Mouse (Mus musculus) lung, embryonic 15.5 days (tissue): ENCODE measurements around the gene Cacna2d3. TPM values are rescaled to one million over a fixed set of nuclear protein-coding genes. Genes with fewer than 3 reads are reported as not detected.

Source experiments
- ATAC-seq: fragments of 200-750 bp; cut with Nextera tagmentation; 2 replicates; pipeline ENCODE4 v1.8.0; 2017; ENCODE audit warnings: moderate number of reproducible peaks, borderline replicate concordance; ENCODE audit not compliant: low FRiP score, low TSS enrichment; ENCODE audit errors: extremely low read depth
- H3K27ac ChIP-seq: fragments of 300-500 bp; sonication (generic); 2 replicates; pipeline ENCODE4 v1.5.1; 2015; ENCODE audit warnings: moderate library complexity, mild to moderate bottlenecking, inconsistent platforms
- H3K27me3 ChIP-seq: fragments of 300-500 bp; sonication (generic); 2 replicates; pipeline ENCODE4 v1.6.1; 2015; ENCODE audit warnings: inconsistent platforms
- H3K36me3 ChIP-seq: fragments of 300-500 bp; sonication (generic); 2 replicates; pipeline ENCODE4 v1.6.1; 2015; ENCODE audit warnings: inconsistent platforms
- H3K4me1 ChIP-seq: fragments of 300-500 bp; sonication (generic); 2 replicates; pipeline ENCODE4 v1.6.1; 2015; ENCODE audit warnings: inconsistent platforms
- H3K4me2 ChIP-seq: fragments of 300-500 bp; sonication (generic); 2 replicates; pipeline ENCODE4 v1.6.1; 2015; ENCODE audit warnings: inconsistent platforms, mild to moderate bottlenecking, moderate library complexity
- H3K4me3 ChIP-seq: fragments of 300-500 bp; sonication (generic); 2 replicates; pipeline ENCODE4 v1.5.1; 2015; ENCODE audit warnings: mild to moderate bottlenecking, inconsistent platforms
- H3K9ac ChIP-seq: fragments of 300-500 bp; sonication (generic); 2 replicates; pipeline ENCODE4 v1.6.1; 2015; ENCODE audit warnings: inconsistent platforms
- H3K9me3 ChIP-seq: fragments of 300-500 bp; sonication (generic); 2 replicates; pipeline ENCODE4 v1.6.1; 2016; ENCODE audit warnings: inconsistent platforms
- WGBS: fragments of 180-500 bp; shearing (Covaris S2); methylation state at CpG from one replicate; pipeline ENCODE4 v1.1.7; 2015; 5-methylcytosine and 5-hydroxymethylcytosine counted together
- polyA plus RNA-seq: library from polyadenylated mRNA; unstranded; fragments of >200 nt; fragmentation: Nextera tagmentation; extraction: Ambion mirVana; gene quantifications from 2 replicates; pipeline ENCODE4 v1.2.1, GENCODE M21; 2015

The Cacna2d3 gene
- polyA plus RNA-seq, 1 experiment from 2014 or later: 0.57 TPM

GRCm38 (mm10) chr14:29478403-29478983 is 243.2 kb downstream of the Cacna2d3 start:
- no peak overlapping the region for H3K4me3 ChIP-seq
- no peaks in the 10 kb centered on the region for H3K27me3 ChIP-seq
- no peak overlapping the region for H3K27ac ChIP-seq
- no peaks in the 10 kb centered on the region for H3K36me3 ChIP-seq
- no peaks in the 10 kb centered on the region for H3K9me3 ChIP-seq
- no peaks in the 10 kb centered on the region for H3K4me1 ChIP-seq
- ATAC-seq: no peak
- 58% methylated on average over 6 of the region's 6 CpGs for WGBS
- H3K4me2 ChIP-seq: no peak overlapping the region
- H3K9ac ChIP-seq: no peak overlapping the region

- Histone ChIP-seq H3K9me3 (no peaks in the 10 kb centered on the region), H3K4me2 (no peak overlapping the region), H3K9ac (no peak overlapping the region), H3K27ac (no peak overlapping the region), H3K36me3 (no peaks in the 10 kb centered on the region), H3K27me3 (no peaks in the 10 kb centered on the region), H3K4me1 (no peaks in the 10 kb centered on the region), H3K4me3 (no peak overlapping the region)
- ATAC-seq: no peak
- WGBS: 77% methylated on average over 2 of the region's 2 CpGs
Observed at GRCm38 (mm10) chr14:29464277-29464676, 257.4 kb downstream of the Cacna2d3 start.

GRCm38 (mm10) chr14:29449203-29449602 is 272.5 kb downstream of the Cacna2d3 start:
- no peak for ATAC-seq
- Histone ChIP-seq H3K4me1 (no peaks in the 10 kb centered on the region), H3K9me3 (no peaks in the 10 kb centered on the region), H3K9ac (no peak overlapping the region), H3K36me3 (no peaks in the 10 kb centered on the region), H3K4me3 (no peak overlapping the region), H3K27ac (no peak overlapping the region), H3K4me2 (no peak overlapping the region), H3K27me3 (no peaks in the 10 kb centered on the region)
- WGBS: 79% methylated on average over 3 of the region's 3 CpGs

- Histone ChIP-seq H3K9ac (no peak overlapping the region), H3K4me3 (no peak overlapping the region), H3K4me1 (peaks cover 4% of the 10 kb centered on the region; the same call in 1 of the 2 replicates), H3K36me3 (no peaks in the 10 kb centered on the region), H3K27me3 (no peaks in the 10 kb centered on the region), H3K9me3 (no peaks in the 10 kb centered on the region), H3K4me2 (no peak overlapping the region), H3K27ac (no peak overlapping the region)
- ATAC-seq: no peak
- WGBS: 29% methylated on average over 15 of the region's 15 CpGs
Observed at GRCm38 (mm10) chr14:29443091-29444026, 278.3 kb downstream of the Cacna2d3 start.

GRCm38 (mm10) chr14:29442476-29442875 is 279.2 kb downstream of the Cacna2d3 start:
- Histone ChIP-seq H3K4me1 (peaks cover 4% of the 10 kb centered on the region; the same call in 1 of the 2 replicates), H3K36me3 (no peaks in the 10 kb centered on the region), H3K4me2 (no peak overlapping the region), H3K9ac (no peak overlapping the region), H3K27ac (no peak overlapping the region), H3K9me3 (no peaks in the 10 kb centered on the region), H3K27me3 (no peaks in the 10 kb centered on the region), H3K4me3 (no peak overlapping the region)
- 41% methylated on average over 4 of the region's 4 CpGs for WGBS
- ATAC-seq: no peak

- Histone ChIP-seq H3K4me3 (no peak overlapping the region), H3K9ac (no peak overlapping the region), H3K4me2 (no peak overlapping the region), H3K27ac (no peak overlapping the region), H3K36me3 (no peaks in the 10 kb centered on the region), H3K27me3 (no peaks in the 10 kb centered on the region), H3K4me1 (peaks cover 4% of the 10 kb centered on the region; the same call in 1 of the 2 replicates), H3K9me3 (no peaks in the 10 kb centered on the region)
- no peak for ATAC-seq
- 22% methylated on average over 7 of the region's 7 CpGs for WGBS
Observed at GRCm38 (mm10) chr14:29438666-29439065, 283.0 kb downstream of the Cacna2d3 start.

- Histone ChIP-seq H3K27ac (no peak overlapping the region), H3K36me3 (no peaks in the 10 kb centered on the region), H3K4me2 (no peak overlapping the region), H3K27me3 (no peaks in the 10 kb centered on the region), H3K9ac (no peak overlapping the region), H3K4me1 (peaks cover 4% of the 10 kb centered on the region; the same call in 1 of the 2 replicates), H3K4me3 (no peak overlapping the region), H3K9me3 (no peaks in the 10 kb centered on the region)
- ATAC-seq: no peak
- 56% methylated on average over 3 of the region's 3 CpGs for WGBS
Observed at GRCm38 (mm10) chr14:29438251-29438650, 283.4 kb downstream of the Cacna2d3 start.

GRCm38 (mm10) chr14:29435203-29435602 is 286.5 kb downstream of the Cacna2d3 start:
- Histone ChIP-seq H3K27ac (no peak overlapping the region), H3K27me3 (no peaks in the 10 kb centered on the region), H3K36me3 (no peaks in the 10 kb centered on the region), H3K4me1 (no peaks in the 10 kb centered on the region), H3K4me2 (no peak overlapping the region), H3K4me3 (no peak overlapping the region), H3K9me3 (no peaks in the 10 kb centered on the region), H3K9ac (no peak overlapping the region)
- no peak for ATAC-seq

- Histone ChIP-seq H3K36me3 (no peaks in the 10 kb centered on the region), H3K4me3 (no peak overlapping the region), H3K27me3 (no peaks in the 10 kb centered on the region), H3K9me3 (no peaks in the 10 kb centered on the region), H3K4me2 (no peak overlapping the region), H3K9ac (no peak overlapping the region), H3K4me1 (no peaks in the 10 kb centered on the region), H3K27ac (no peak overlapping the region)
- WGBS: 80% methylated on average over 3 of the region's 3 CpGs
- no peak for ATAC-seq
Observed at GRCm38 (mm10) chr14:29433716-29434115, 287.9 kb downstream of the Cacna2d3 start.

GRCm38 (mm10) chr14:29433076-29433714 is 288.5 kb downstream of the Cacna2d3 start:
- no peak overlapping the region for H3K9ac ChIP-seq
- no peak overlapping the region for H3K4me2 ChIP-seq
- no peaks in the 10 kb centered on the region for H3K27me3 ChIP-seq
- no peak overlapping the region for H3K4me3 ChIP-seq
- no peaks in the 10 kb centered on the region for H3K36me3 ChIP-seq
- ATAC-seq: no peak
- H3K9me3 ChIP-seq: no peaks in the 10 kb centered on the region
- no peak overlapping the region for H3K27ac ChIP-seq
- WGBS: 41% methylated on average over 5 of the region's 5 CpGs
- no peaks in the 10 kb centered on the region for H3K4me1 ChIP-seq

GRCm38 (mm10) chr14:29429788-29430187 is 291.9 kb downstream of the Cacna2d3 start:
- Histone ChIP-seq H3K9me3 (no peaks in the 10 kb centered on the region), H3K9ac (no peak overlapping the region), H3K27ac (no peak overlapping the region), H3K27me3 (no peaks in the 10 kb centered on the region), H3K4me3 (no peak overlapping the region), H3K4me2 (no peak overlapping the region), H3K36me3 (no peaks in the 10 kb centered on the region), H3K4me1 (no peaks in the 10 kb centered on the region)
- no peak for ATAC-seq
- 74% methylated on average over 2 of the region's 2 CpGs for WGBS

GRCm38 (mm10) chr14:29425666-29426065 is 296.0 kb downstream of the Cacna2d3 start:
- Histone ChIP-seq H3K4me2 (no peak overlapping the region), H3K4me1 (no peaks in the 10 kb centered on the region), H3K4me3 (no peak overlapping the region), H3K9ac (no peak overlapping the region), H3K27me3 (no peaks in the 10 kb centered on the region), H3K9me3 (no peaks in the 10 kb centered on the region), H3K36me3 (no peaks in the 10 kb centered on the region), H3K27ac (no peak overlapping the region)
- ATAC-seq: no peak
- 79% methylated on average over 3 of the region's 3 CpGs for WGBS
